Mouse (Mus musculus) layer of hippocampus, postnatal 10 days (tissue): Measurements from ENCODE around the gene Sirt3. TPM values are rescaled to one million over a fixed set of nuclear protein-coding genes. Genes with fewer than 3 reads are reported as not detected.

Source experiments
- DNase-seq, 2 experiments: peaks; one replicate each; pipeline ENCODE4 v3.0.0; 2021; ENCODE audit warnings: low spot score in 2 of 2
- total RNA-seq, 2 experiments: library from RNA; stranded (reverse); gene quantifications; 2 replicates each; pipeline ENCODE4 v1.2.3; 2021

The Sirt3 gene
- total RNA-seq, 2 experiments from 2014 or later: 46.0 to 48.6 TPM

DNA sequence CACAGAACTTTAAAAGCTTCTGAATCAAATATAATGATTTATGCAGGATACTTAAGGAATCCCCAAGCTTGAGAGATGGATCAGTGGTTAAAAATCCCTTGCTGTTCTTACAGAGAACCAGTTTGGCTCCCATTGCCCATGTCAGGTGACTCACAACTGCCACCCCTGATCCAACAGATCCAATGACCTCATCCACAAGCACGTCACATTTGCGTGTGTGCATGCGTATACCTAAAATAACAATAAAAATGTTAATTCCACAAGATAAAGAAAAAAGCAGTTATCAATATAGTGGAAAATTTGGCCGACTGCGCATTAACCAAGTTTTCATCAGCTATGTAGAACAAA is 60.8 kb downstream of the Sirt3 start:
- DNase-seq: no peak

DNA sequence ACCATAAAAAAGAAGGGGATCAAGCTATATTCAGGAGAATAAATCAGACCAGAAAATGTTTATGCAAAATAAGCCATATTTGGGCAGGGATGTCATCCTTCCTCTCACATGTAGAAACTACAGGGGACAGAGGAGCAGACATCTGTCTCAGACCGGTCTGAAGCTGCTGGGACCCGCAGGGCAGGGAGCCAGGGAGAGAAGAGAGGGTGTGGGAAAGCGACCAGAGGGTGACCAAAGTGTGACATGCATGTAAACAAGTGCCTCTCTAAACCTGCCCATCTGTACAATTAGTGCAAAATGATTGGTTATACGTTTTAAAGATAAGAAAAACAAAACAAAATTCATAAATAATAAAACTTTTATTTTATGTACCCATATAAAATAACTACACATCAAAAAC is 61.9 kb downstream of the Sirt3 start:
- no peak for DNase-seq

Other genes starting within 250 kb of the Sirt3 start
- gene Olfr53, start 235.9 kb downstream of the Sirt3 start, total RNA-seq: not detected
- gene Olfr539, start 222.4 kb downstream of the Sirt3 start, total RNA-seq: under 1 TPM; 0.09 to 0.14 TPM
- under 1 TPM in 1 of 2 experiments, not detected in 1; 0.11 TPM for gene Olfr45, start 200.4 kb downstream of the Sirt3 start, total RNA-seq
- not detected for gene Olfr541, start 185.0 kb downstream of the Sirt3 start, total RNA-seq
- gene Cyp2e1, start 118.6 kb downstream of the Sirt3 start, total RNA-seq: not detected
- gene Syce1, start 94.5 kb downstream of the Sirt3 start, total RNA-seq: not detected
- gene Zfp941, start 60.1 kb downstream of the Sirt3 start, total RNA-seq: 1 to 10 TPM; 8.5 to 9.3 TPM
- 1 to 10 TPM in 1 of 2 experiments, not detected in 1; 1.2 TPM for gene Urah, start 47.3 kb downstream of the Sirt3 start, total RNA-seq
- gene Scgb1c1, start 36.8 kb downstream of the Sirt3 start, total RNA-seq: not detected
- gene Odf3, start 34.5 kb downstream of the Sirt3 start, total RNA-seq: not detected
- under 1 TPM; 0.40 to 0.73 TPM for gene Gm45785, start 26.0 kb downstream of the Sirt3 start, total RNA-seq
- 100 to 1,000 TPM in 1 of 2 experiments, 10 to 100 TPM in 1; 91.1 to 106 TPM for gene Ric8a, start 25.4 kb downstream of the Sirt3 start, total RNA-seq
- 10 to 100 TPM; 27.2 to 28.1 TPM for gene Bet1l, start 24.7 kb downstream of the Sirt3 start, total RNA-seq
- 100 to 1,000 TPM; 151 to 155 TPM for gene Psmd13, start 341 bp downstream of the Sirt3 start, total RNA-seq
- not detected for gene Cox8b, start 18.1 kb upstream of the Sirt3 start, total RNA-seq
- under 1 TPM; 0.27 to 0.53 TPM for gene Nlrp6, start 38.6 kb upstream of the Sirt3 start, total RNA-seq
- gene Pgghg, start 59.1 kb upstream of the Sirt3 start, total RNA-seq: 1 to 10 TPM; 4.2 to 5.0 TPM
- not detected for gene Ifitm5, start 68.0 kb upstream of the Sirt3 start, total RNA-seq
- gene Gm45717, start 73.6 kb upstream of the Sirt3 start, total RNA-seq: not detected
- gene Ifitm2, start 73.7 kb upstream of the Sirt3 start, total RNA-seq: 10 to 100 TPM; 20.3 to 27.0 TPM
- 1 to 10 TPM; 3.6 to 5.5 TPM for gene Ifitm1, start 84.9 kb upstream of the Sirt3 start, total RNA-seq
- 10 to 100 TPM; 13.0 TPM for gene Ifitm3, start 128.5 kb upstream of the Sirt3 start, total RNA-seq
- not detected for gene Ifitm6, start 135.6 kb upstream of the Sirt3 start, total RNA-seq
- not detected for gene Gm17387, start 146.8 kb upstream of the Sirt3 start, total RNA-seq
- 100 to 1,000 TPM; 103 to 123 TPM for gene B4galnt4, start 178.8 kb upstream of the Sirt3 start, total RNA-seq
- gene Pkp3, start 195.9 kb upstream of the Sirt3 start, total RNA-seq: not detected
- gene Sigirr, start 218.3 kb upstream of the Sirt3 start, total RNA-seq: 1 to 10 TPM; 2.1 to 2.5 TPM
- gene Ano9, start 235.5 kb upstream of the Sirt3 start, total RNA-seq: not detected
- 10 to 100 TPM; 47.9 to 68.4 TPM for gene Ptdss2, start 240.1 kb upstream of the Sirt3 start, total RNA-seq